Mouse (Mus musculus) stomach, embryonic 16.5 days (tissue): ENCODE measurements around the gene Hs3st6. TPM values are rescaled to one million over a fixed set of nuclear protein-coding genes. Genes with fewer than 3 reads are reported as not detected.
A peak's percentile ranks its signal among the peaks of the same experiment; 100 is the strongest.

Experiments used
- ATAC-seq: fragments of 200-750 bp; cut with Nextera tagmentation; 2 replicates; pipeline ENCODE4 v1.8.0; 2017; ENCODE audit warnings: moderate number of reproducible peaks, moderate TSS enrichment; ENCODE audit not compliant: insufficient read depth, low FRiP score
- H3K27ac ChIP-seq: fragments of 300-500 bp; sonication (generic); 2 replicates; pipeline ENCODE4 v1.5.1; 2014; ENCODE audit warnings: low read length
- H3K27me3 ChIP-seq: fragments of 300-500 bp; sonication (generic); 2 replicates; pipeline ENCODE4 v1.6.1; 2014; ENCODE audit warnings: low read length, control low read depth, mixed read lengths; ENCODE audit not compliant: control insufficient read depth, insufficient read depth
- H3K36me3 ChIP-seq: fragments of 300-500 bp; sonication (generic); 2 replicates; pipeline ENCODE4 v1.6.1; 2014; ENCODE audit warnings: low read length; ENCODE audit not compliant: control insufficient read depth, insufficient read depth
- H3K4me1 ChIP-seq: fragments of 300-500 bp; sonication (generic); 2 replicates; pipeline ENCODE4 v1.6.1; 2014; ENCODE audit warnings: low read length, control low read depth, mixed read lengths; ENCODE audit not compliant: control insufficient read depth, insufficient read depth
- H3K4me2 ChIP-seq: fragments of 300-500 bp; sonication (generic); 2 replicates; pipeline ENCODE4 v1.6.1; 2014; ENCODE audit warnings: low read depth, low read length, mixed read lengths
- H3K4me3 ChIP-seq: fragments of 300-500 bp; sonication (generic); replicated peaks from 2 replicates; pipeline ENCODE4 v1.5.1; 2014; ENCODE audit warnings: mild to moderate bottlenecking, low read length
- H3K9ac ChIP-seq: fragments of 300-500 bp; sonication (generic); 2 replicates; pipeline ENCODE4 v1.6.1; 2014; ENCODE audit warnings: low read length
- H3K9me3 ChIP-seq: fragments of 300-500 bp; sonication (generic); replicated peaks from 2 replicates; pipeline ENCODE4 v1.6.1; 2016; ENCODE audit warnings: low read length, control low read depth; ENCODE audit not compliant: control insufficient read depth
- WGBS: fragments of 180-500 bp; shearing (Covaris S2); extraction: QIAGEN DNeasy Blood & Tissue Kit; methylation state at CpG from one replicate; pipeline ENCODE4 v1.1.7; 2014; 5-methylcytosine and 5-hydroxymethylcytosine counted together
- polyA plus RNA-seq: library from polyadenylated mRNA; unstranded; fragments of >200 nt; fragmentation: Nextera tagmentation; extraction: Ambion mirVana; gene quantifications from 2 replicates; pipeline ENCODE4 v1.2.1, GENCODE M21; 2015

The Hs3st6 gene
- polyA plus RNA-seq, 1 experiment from 2014 or later = 0.81 TPM

DNA sequence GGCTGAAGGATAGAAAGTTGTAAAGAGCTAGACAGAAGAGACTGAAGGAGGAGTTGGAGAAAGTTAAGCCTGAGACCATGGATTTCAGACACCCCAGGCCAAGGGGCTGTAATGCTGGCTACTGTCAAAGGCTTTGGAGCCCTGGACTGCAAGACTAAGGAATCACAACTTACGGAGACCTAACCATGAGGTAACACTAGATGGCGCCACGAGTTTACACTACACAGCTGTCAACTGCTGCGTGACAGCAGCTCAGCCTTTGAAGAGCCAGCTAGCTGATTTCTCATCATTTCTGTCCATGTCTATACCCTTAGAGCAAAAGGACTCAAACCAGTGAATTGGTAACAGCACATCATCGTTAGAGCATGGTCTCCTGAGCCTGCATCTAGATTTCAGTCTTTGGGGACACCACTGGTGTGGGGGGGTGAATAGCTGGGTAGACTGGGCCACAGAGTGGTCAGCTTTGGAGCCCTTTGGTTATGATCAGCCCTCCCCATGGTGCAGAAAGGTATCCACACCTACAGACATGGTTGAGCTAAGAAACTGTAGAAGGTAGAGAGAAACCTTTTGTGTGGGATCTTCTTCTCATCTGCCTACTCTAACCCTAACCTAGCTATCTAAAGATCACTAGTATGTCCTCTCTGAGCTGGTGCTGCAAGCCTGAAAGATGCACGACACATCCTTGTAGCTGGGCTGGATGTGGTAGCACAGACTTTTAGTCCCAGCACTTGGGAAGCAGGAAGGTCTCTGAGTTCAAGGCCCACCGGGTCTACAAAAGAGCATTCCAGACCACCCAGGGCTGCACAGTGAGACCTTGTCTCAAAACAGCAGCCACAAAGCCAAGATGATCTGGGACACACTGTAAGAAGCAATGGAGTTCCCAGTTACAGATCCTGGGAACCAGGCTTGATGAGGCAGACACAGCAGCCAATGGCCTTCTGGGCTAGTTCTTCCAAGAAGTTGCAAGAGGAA lies 7.0 kb upstream of the Hs3st6 start:
- H3K4me1 ChIP-seq = peaks cover 4% of the 10 kb centered on the region; the same call in 1 of the 2 replicates
- 21% methylated on average over 7 of the region's 7 CpGs for WGBS
- peak; percentile 79; the same call in 1 of the 2 replicates for ATAC-seq
- H3K27me3 ChIP-seq = peaks cover 10% of the 10 kb centered on the region; the same call in 1 of the 2 replicates
- H3K27ac ChIP-seq = no peak overlapping the region
- no peak overlapping the region for H3K9ac ChIP-seq
- H3K4me3 ChIP-seq = no peak overlapping the region
- H3K9me3 ChIP-seq = no peaks in the 10 kb centered on the region
- H3K4me2 ChIP-seq = no peak overlapping the region
- 0 out of 2 replicates have a peak, but pooled peaks cover 3% of the 10 kb centered on the region for H3K36me3 ChIP-seq

DNA sequence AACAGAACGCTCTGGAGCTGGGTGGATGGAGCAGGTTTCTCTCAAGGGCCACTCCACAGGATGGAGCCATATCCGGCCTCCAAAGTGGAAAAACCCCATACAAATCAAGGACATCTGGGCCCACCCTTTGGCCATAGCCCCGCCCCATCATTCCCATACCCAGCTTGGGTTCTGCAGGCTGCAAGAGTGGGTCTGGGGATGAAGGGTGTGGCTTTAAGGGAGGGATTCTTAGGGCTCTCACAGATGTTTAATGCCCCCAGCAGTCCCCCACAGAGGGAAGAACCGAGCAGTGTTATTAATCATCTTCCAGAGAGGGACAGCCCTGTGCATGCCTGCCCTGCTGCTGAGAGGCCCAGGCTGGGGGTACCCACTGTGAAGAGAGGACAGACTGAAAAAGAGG lies 5.8 kb upstream of the Hs3st6 start:
- H3K9me3 ChIP-seq = no peaks in the 10 kb centered on the region
- peaks cover 20% of the 10 kb centered on the region for H3K27me3 ChIP-seq
- no peak overlapping the region for H3K4me2 ChIP-seq
- H3K36me3 ChIP-seq = 0 out of 2 replicates have a peak, but pooled peaks cover 3% of the 10 kb centered on the region
- 48% methylated on average over 4 of the region's 4 CpGs for WGBS
- peaks cover 4% of the 10 kb centered on the region; the same call in 1 of the 2 replicates for H3K4me1 ChIP-seq
- H3K27ac ChIP-seq = no peak overlapping the region
- ATAC-seq = no peak
- no peak overlapping the region for H3K9ac ChIP-seq
- no peak overlapping the region for H3K4me3 ChIP-seq

DNA sequence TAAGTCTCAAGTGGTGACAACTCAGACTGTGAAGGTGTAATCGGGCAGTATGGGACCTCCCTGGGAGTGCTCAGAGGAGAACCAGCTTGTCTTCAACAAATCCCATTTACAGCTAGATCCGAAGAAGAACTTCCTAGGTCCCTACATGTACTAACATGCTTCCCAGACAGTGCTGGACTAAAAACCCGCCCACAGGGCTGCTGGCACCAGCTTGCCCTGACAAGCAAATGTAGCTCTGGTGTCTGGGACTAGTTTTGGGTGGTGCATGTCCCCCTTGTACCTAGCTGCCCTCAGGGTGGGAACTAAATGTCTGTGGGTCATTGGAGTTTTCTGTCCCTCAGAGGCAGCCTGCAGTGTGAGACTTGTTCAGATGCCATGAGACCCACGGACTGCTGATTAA lies 1.3 kb upstream of the Hs3st6 start:
- H3K27me3 ChIP-seq = peaks cover 49% of the 10 kb centered on the region
- H3K4me2 ChIP-seq = no peak overlapping the region
- no peak overlapping the region for H3K9ac ChIP-seq
- no peak overlapping the region for H3K4me3 ChIP-seq
- H3K4me1 ChIP-seq = peaks cover 14% of the 10 kb centered on the region; the same call in 1 of the 2 replicates
- H3K36me3 ChIP-seq = no peaks in the 10 kb centered on the region
- no peak for ATAC-seq
- no peaks in the 10 kb centered on the region for H3K9me3 ChIP-seq
- H3K27ac ChIP-seq = no peak overlapping the region
- WGBS = 20% methylated on average over 4 of the region's 4 CpGs

DNA sequence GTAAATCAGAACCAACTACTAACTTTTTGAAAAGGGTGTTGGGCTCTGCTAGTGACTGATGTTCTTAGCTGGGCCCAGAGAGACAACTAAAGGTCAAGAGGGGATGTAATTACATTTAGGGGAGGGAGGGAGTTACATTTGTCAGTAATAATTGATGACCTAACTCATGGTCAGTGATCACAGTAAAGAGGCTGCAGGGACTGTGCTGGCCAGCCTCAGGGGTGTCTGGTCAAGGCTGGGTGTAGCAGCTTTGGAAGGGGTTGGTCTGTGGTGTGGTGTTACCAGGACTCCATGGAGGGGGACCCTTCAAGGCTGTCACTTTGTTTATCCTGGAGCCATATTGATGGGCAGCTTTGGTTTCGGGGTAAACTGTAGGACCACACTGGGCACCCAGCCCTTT lies 4.6 kb downstream of the Hs3st6 start:
- ATAC-seq = no peak
- H3K27me3 ChIP-seq = peaks cover 26% of the 10 kb centered on the region
- H3K4me1 ChIP-seq = peaks cover 7% of the 10 kb centered on the region; the same call in 1 of the 2 replicates
- H3K9ac ChIP-seq = no peak overlapping the region
- WGBS = 76% methylated on average over 1 of the region's 1 CpGs
- H3K9me3 ChIP-seq = no peaks in the 10 kb centered on the region
- no peaks in the 10 kb centered on the region for H3K36me3 ChIP-seq
- no peak overlapping the region for H3K4me2 ChIP-seq
- H3K27ac ChIP-seq = no peak overlapping the region
- no peak overlapping the region for H3K4me3 ChIP-seq

DNA sequence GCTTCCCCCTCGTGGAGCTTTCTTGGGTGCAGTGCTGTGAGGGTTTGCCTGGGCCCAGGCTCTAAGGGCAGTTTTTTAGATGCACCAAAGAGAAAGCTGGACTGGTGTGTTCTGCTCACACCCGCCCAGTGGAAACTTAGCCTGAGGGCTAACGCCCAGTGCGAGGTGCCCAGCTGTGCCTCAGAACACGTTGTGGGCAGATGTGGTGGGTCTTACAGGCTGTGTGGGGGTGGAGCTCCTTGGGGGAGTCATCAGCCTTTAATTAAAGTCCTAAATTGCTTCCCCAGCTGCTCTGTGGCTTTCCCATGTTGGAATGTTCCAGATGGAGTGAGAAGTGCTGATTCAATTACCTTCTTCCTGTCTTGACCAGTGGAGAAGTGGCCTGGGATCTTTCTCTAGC lies 8.3 kb downstream of the Hs3st6 start:
- H3K4me1 ChIP-seq = no peaks in the 10 kb centered on the region; the same call in 1 of the 2 replicates
- no peaks in the 10 kb centered on the region for H3K9me3 ChIP-seq
- no peak overlapping the region for H3K4me3 ChIP-seq
- no peak overlapping the region for H3K9ac ChIP-seq
- ATAC-seq = no peak
- H3K4me2 ChIP-seq = no peak overlapping the region
- no peaks in the 10 kb centered on the region for H3K36me3 ChIP-seq
- 55% methylated on average over 5 of the region's 5 CpGs for WGBS
- no peaks in the 10 kb centered on the region for H3K27me3 ChIP-seq
- no peak overlapping the region for H3K27ac ChIP-seq

DNA sequence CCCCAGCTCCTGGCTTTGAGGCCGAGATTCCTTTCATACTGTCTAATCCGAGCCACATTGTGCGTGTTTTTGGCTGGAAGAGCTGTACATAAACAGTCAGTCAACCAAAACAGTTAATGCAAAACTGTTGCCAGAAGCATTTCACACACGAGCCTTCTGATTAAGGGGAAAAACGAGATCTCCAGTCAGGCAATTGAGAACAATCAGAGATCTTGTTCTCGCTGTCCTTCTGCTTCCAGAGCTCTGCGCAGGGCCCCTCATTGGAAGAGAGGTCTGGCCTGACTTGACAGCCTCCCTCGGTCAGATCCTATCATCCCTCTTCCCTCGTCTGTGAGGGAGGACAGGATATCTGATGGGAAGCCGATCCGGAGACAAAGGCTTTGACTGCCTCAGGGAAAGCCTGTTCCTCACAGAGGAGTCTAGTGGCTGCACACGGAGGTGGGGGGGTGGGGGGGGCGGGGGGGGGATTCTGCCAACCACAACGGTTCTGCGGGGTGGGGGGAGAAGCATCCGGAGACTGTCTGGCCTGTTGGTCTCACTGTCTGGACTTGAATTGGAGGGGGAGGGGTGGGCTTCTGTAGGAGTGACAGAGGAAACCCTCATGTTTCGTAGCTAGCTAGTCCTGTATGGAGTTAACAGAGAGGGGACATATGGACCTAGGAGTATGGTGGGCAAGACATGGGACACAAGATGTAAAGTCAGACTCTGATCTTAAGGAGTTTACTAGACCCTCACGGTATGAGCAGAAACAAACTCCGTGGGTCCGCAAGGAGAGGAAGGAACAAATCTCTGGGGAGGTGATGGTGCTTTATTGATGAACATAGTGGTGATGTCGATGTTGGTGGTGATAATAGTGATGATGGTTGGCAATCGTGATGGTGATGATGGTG lies 12.5 kb downstream of the Hs3st6 start:
- H3K36me3 ChIP-seq = no peaks in the 10 kb centered on the region
- H3K4me2 ChIP-seq = no peak overlapping the region
- WGBS = 44% methylated on average over 21 of the region's 22 CpGs
- peaks cover 4% of the 10 kb centered on the region for H3K4me1 ChIP-seq
- H3K4me3 ChIP-seq = no peak overlapping the region
- H3K27me3 ChIP-seq = no peaks in the 10 kb centered on the region
- no peaks in the 10 kb centered on the region for H3K9me3 ChIP-seq
- H3K9ac ChIP-seq = peak overlapping the region; percentile 35
- H3K27ac ChIP-seq = 0 out of 2 replicates have a peak overlapping the region, but pooled peaks have one; percentile 14
- peak; percentile 19; the same call in 1 of the 2 replicates for ATAC-seq

DNA sequence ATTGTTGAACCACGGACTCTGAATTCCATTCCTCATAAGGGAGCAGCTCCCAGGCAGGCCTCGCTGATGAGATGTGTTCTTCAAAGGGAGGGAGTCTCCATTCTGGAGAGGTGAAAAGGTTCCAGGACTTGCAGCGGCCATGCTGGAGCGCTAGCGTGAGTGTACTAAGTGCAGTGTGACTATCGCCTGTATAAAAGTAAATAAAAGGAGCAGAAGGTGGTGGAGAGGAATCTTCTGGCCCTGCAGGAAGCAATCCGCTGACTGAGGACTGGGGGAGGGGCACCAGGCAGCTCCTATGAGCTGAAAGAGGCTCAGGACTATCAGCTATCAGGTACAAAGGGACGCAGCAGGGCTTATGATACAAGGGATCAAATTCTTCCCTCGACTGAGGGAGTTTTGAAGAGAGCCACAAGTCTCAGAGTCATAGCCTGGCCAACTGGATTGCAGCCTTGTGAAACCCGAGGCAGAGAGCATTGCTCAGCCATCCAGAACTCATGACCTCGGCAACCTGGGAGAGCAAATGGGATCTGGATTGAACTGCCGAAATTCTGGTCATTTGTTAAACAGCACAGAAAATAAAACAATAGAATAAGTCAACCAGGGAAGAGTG lies 13.6 kb downstream of the Hs3st6 start:
- H3K4me3 ChIP-seq = no peak overlapping the region
- H3K36me3 ChIP-seq = no peaks in the 10 kb centered on the region
- WGBS = 25% methylated on average over 12 of the region's 12 CpGs
- peaks cover 4% of the 10 kb centered on the region for H3K4me1 ChIP-seq
- ATAC-seq = no peak
- H3K4me2 ChIP-seq = no peak overlapping the region
- no peak overlapping the region for H3K9ac ChIP-seq
- no peak overlapping the region for H3K27ac ChIP-seq
- no peaks in the 10 kb centered on the region for H3K9me3 ChIP-seq
- H3K27me3 ChIP-seq = no peaks in the 10 kb centered on the region

DNA sequence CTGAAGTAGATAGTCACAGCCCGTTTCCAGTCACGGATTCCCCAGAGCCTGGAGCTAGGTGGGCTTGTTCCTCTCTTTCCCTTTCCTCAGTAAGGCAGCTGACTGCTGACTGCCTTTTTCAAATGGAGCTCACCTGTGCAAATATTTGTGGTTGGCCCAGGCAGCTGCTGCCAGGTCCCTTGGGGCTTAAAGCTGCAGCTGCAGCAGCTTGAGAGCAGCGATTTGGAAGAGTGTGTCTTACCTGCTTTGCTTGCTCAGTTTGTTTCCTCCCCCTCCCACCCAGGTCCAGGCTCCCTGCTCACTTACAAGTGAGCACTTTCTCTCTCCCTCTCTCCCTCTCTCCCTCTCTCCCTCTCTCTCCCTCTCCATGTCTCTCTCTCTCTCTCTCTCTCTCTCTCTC lies 16.4 kb downstream of the Hs3st6 start:
- Histone ChIP-seq H3K36me3 (no peaks in the 10 kb centered on the region), H3K9me3 (peaks cover 5% of the 10 kb centered on the region; the same call in 1 of the 2 replicates), H3K27ac (0 out of 2 replicates have a peak overlapping the region, but pooled peaks have one; percentile 13), H3K4me2 (no peak overlapping the region), H3K9ac (no peak overlapping the region), H3K27me3 (no peaks in the 10 kb centered on the region), H3K4me1 (peaks cover 4% of the 10 kb centered on the region), H3K4me3 (no peak overlapping the region)
- ATAC-seq = peak; percentile 64; the same call in 1 of the 2 replicates
- 27% methylated on average over 3 of the region's 3 CpGs for WGBS
